Mouse (Mus musculus) kidney, postnatal 4 days (tissue): ENCODE measurements around the gene Olfr834.

Experiments
- DNase-seq, 2 experiments: peaks; one replicate each; pipeline ENCODE4 v3.0.0; 2021; ENCODE audit warnings: mixed read lengths in 2 of 2

Gene Olfr834

DNA sequence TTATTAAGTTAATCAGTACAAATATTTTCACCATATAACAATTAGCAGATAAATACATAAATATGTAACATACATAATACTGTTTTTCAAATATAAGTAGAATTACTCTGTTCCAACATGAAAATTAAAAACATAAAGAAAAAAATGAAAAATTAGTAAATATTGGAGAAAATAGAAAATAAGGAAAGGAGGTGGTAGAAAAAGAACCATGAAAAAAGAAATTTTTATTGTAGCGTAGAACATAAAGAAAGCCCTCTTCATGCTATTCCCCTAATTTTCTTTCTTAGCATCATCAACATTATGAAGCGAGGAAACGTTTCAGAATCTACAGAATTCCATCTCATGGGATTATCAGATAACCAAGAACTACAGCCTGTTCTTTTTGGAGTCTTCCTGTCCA lies at the start of gene Olfr834:
Olfr834 (plus strand) TSS at position 301 of the 400 bp plus-strand sequence.
- no peak for DNase-seq

DNA sequence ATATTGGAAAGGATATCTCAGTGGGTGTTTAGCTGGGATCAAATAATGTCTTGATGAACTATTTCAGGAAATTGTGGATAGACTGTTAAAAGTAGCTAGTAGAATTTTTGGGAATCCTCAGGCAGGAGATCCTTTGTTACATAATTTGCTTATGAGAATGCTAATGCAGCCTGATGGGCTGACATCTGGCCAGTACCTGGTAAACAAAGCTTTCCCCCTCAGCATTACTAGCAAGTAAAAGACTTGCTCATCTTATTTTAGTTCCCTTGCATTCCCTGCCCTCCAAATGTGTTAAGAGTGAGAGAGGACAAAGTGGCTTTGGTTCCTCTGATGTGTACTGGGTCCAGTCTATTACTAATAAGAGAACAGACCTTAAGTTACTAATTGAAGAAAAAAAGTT lies 25.8 kb upstream of the Olfr834 start:
- no peak for DNase-seq

DNA sequence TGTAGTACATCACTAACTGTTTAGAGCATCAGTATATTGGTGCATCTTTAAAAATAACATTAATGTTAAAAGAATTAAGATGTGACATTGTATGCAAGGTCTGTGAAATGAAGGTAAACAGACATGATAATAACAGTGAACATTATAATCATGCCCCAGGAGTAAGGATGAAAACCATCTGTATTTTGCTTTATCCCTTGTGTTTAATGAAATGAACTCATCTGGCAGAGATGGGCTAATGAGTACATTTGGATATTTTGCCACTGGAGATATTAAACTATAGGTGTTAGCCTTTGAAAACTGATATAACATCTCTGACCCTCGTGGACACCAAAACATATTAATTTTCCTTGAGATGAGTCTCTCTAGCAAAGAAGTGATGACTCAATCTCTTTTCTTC lies 44.6 kb downstream of the Olfr834 start, which contains the start of gene Olfr835:
Olfr835 (plus strand) TSS at position 301 of the 400 bp plus-strand sequence.
- DNase-seq, result no peak
